Mouse (Mus musculus) liver (tissue): ENCODE measurements around the gene Tra2a.
"Not testable (repeated sequence)": the region's sequence is repeated elsewhere in the genome, so short reads cannot be mapped to it uniquely, and the experiment has no call there.

ENCODE experiments used
- DNase-seq: peaks from one replicate; pipeline ENCODE4 v3.0.0-alpha.2; 2020; ENCODE audit warnings: mixed read lengths

Tra2a gene

GRCm38 (mm10) chr6:49263847-49264243, at the start of gene Tra2a:
Gene Tra2a, minus strand, starts transcription at chr6:49264033.
- DNase-seq = peak; percentile 97

- no peak for DNase-seq
Observed at GRCm38 (mm10) chr6:49298286-49298685, 34.5 kb upstream of the Tra2a start.

- no peak for DNase-seq
Observed at GRCm38 (mm10) chr6:49282122-49282521, 18.3 kb upstream of the Tra2a start.

- no peak for DNase-seq
Observed at GRCm38 (mm10) chr6:49280942-49281341, 17.1 kb upstream of the Tra2a start.

- no peak for DNase-seq
Observed at GRCm38 (mm10) chr6:49275296-49275695, 11.5 kb upstream of the Tra2a start.

GRCm38 (mm10) chr6:49274416-49275091, 10.7 kb upstream of the Tra2a start:
- no peak for DNase-seq

- no peak for DNase-seq
Observed at GRCm38 (mm10) chr6:49273934-49274333, 10.1 kb upstream of the Tra2a start.

- no peak for DNase-seq
Observed at GRCm38 (mm10) chr6:49272863-49273262, 9.0 kb upstream of the Tra2a start.

GRCm38 (mm10) chr6:49271815-49272214, 8.0 kb upstream of the Tra2a start:
- no peak for DNase-seq

- DNase-seq = no peak
Observed at GRCm38 (mm10) chr6:49269923-49270322, 6.1 kb upstream of the Tra2a start.

GRCm38 (mm10) chr6:49269200-49269599, 5.4 kb upstream of the Tra2a start:
- DNase-seq = peak; percentile 79

GRCm38 (mm10) chr6:49267686-49268085, 3.9 kb upstream of the Tra2a start:
- no peak for DNase-seq

GRCm38 (mm10) chr6:49265207-49265606, 1.4 kb upstream of the Tra2a start:
- DNase-seq = not testable (repeated sequence)

GRCm38 (mm10) chr6:49264446-49264845, 613 bp upstream of the Tra2a start:
- not testable (repeated sequence) for DNase-seq

- DNase-seq = peak; percentile 61
Observed at GRCm38 (mm10) chr6:49263081-49263846, 569 bp downstream of the Tra2a start.

GRCm38 (mm10) chr6:49262421-49262820, 1.4 kb downstream of the Tra2a start:
- peak; percentile 17 for DNase-seq

- no peak for DNase-seq
Observed at GRCm38 (mm10) chr6:49259711-49260110, 4.1 kb downstream of the Tra2a start.

- no peak for DNase-seq
Observed at GRCm38 (mm10) chr6:49257880-49258279, 6.0 kb downstream of the Tra2a start.

- no peak for DNase-seq
Observed at GRCm38 (mm10) chr6:49252207-49252606, 11.6 kb downstream of the Tra2a start.

- DNase-seq = no peak
Observed at GRCm38 (mm10) chr6:49251199-49251598, 12.6 kb downstream of the Tra2a start.

- no peak for DNase-seq
Observed at GRCm38 (mm10) chr6:49247246-49247645, 16.6 kb downstream of the Tra2a start.

- DNase-seq = no peak
Observed at GRCm38 (mm10) chr6:49242331-49242730, 21.5 kb downstream of the Tra2a start.

GRCm38 (mm10) chr6:49241562-49241961, 22.3 kb downstream of the Tra2a start:
- DNase-seq = no peak

GRCm38 (mm10) chr6:49236331-49236730, 27.5 kb downstream of the Tra2a start:
- DNase-seq = peak; percentile 40
